Mouse (Mus musculus): ENCODE measurements at regions not wholly inside any gene's neighbourhood (a gene's known extent, or its start where the extent isn't known, plus 50 kb on each side); places are given as distances from the start of the nearest gene placed in this dataset.

DNA sequence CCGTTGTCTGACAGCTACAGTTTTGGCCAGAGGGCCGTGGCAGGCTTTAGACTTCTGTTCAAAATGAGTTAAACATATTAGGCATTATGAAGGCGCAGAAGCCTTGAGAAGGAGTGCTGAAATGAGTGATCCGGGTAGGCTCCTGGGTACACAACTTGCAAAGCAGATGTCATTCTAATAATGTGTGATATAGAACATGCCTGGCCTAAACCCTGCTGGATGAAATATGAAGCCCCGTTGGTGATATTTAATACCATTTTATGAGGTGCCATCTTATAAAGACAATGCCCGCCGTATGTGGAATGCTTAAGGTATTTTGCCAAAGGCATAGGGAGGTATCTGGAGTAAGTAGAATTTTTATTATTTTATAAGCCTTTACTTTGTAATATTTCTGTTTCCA is 705.6 kb downstream of the Bcl11a start:
- Histone ChIP-seq H3K9me3 (ENCODE audit: control insufficient read depth, low read length) (no peaks in the 10 kb centered on the region; the same call in 1 of the 2 replicates), H3K4me3 (ENCODE audit: low read depth, low read length) (no peak overlapping the region), H3K4me2 (ENCODE audit: low read depth, low read length, severe bottlenecking) (no peak overlapping the region), H3K4me1 (replicated peaks; ENCODE audit: control insufficient read depth, insufficient read depth, low read length) (no peaks in the 10 kb centered on the region), H3K36me3 (ENCODE audit: control insufficient read depth, insufficient read depth, low read length) (no peaks in the 10 kb centered on the region), H3K27me3 (ENCODE audit: control insufficient read depth, insufficient read depth, low read length) (no peaks in the 10 kb centered on the region), H3K9ac (ENCODE audit: low read length) (no peak overlapping the region), H3K27ac (ENCODE audit: low read depth, low read length) (no peak overlapping the region)
- ATAC-seq (replicated peaks; ENCODE audit: low FRiP score) (no peak), DNase-seq (ENCODE audit: low spot score) (no peak)
- WGBS = 90% methylated on average over 7 of the region's 7 CpGs

DNA sequence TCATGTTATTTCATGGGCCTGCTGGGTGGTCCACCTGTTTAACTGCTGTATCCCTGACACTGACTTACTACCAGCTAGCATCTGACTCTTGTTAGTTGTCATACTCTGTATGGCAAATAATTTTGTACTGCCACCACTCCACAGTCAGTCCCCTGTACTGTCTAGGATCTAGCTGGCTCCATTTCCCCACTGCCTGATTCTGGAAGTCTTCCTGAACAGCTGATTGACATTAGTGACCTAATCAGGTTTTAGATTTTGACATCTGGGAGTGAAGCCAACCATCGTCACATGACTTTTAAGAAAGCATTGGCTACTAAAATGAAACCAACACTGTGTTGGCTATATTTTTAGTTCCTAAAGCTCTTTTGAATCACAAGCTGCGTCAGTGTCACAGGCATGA is 711.3 kb downstream of the Bcl11a start:
- no peaks in the 10 kb centered on the region for H3K27me3 ChIP-seq (ENCODE audit: control insufficient read depth, insufficient read depth, low read length)
- H3K9me3 ChIP-seq (ENCODE audit: control insufficient read depth, low read length) = no peaks in the 10 kb centered on the region; the same call in 1 of the 2 replicates
- WGBS = 85% methylated on average over 2 of the region's 2 CpGs
- no peak overlapping the region for H3K27ac ChIP-seq (ENCODE audit: low read depth, low read length)
- H3K9ac ChIP-seq (ENCODE audit: low read length) = no peak overlapping the region
- ATAC-seq (replicated peaks; ENCODE audit: low FRiP score) (no peak), DNase-seq (ENCODE audit: low spot score) (no peak)
- H3K4me2 ChIP-seq (ENCODE audit: low read depth, low read length, severe bottlenecking) = no peak overlapping the region
- no peaks in the 10 kb centered on the region for H3K36me3 ChIP-seq (ENCODE audit: control insufficient read depth, insufficient read depth, low read length)
- H3K4me1 ChIP-seq (replicated peaks; ENCODE audit: control insufficient read depth, insufficient read depth, low read length) = no peaks in the 10 kb centered on the region
- H3K4me3 ChIP-seq (ENCODE audit: low read depth, low read length) = no peak overlapping the region

DNA sequence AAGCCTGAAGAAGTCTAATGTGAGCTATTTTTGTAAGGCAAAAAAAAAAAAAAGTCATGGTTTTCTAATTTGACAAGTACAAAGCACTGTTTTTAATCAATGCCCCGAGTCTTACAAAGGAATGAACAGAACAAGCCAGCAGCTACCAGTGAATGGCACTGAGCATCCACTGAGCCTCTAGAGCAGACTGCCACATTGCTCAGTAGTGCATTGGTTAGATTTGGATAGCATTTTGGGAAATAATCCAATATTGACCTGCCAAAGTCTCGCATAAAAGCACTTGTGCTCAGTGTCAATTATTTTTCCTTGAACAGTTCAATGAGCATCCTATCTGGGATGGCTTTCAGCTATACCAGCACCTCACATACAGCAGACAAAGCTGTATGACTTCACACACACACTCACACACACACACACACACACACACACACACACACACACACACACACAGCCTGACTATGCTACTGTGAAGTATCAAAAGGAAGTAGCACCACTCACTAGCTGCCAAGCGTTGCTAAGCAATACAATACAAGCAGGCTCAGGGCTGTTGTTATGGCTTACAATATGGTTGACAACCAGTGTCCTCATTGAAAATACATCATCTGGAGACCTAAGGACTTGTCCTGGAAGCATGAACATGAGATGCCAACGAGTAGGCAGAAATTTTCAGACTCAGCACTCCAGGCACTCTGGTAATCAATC is 717.8 kb downstream of the Bcl11a start:
- Histone ChIP-seq H3K4me2 (ENCODE audit: low read depth, low read length, severe bottlenecking) (no peak overlapping the region), H3K9me3 (ENCODE audit: control insufficient read depth, low read length) (no peaks in the 10 kb centered on the region), H3K4me1 (replicated peaks; ENCODE audit: control insufficient read depth, insufficient read depth, low read length) (no peaks in the 10 kb centered on the region), H3K9ac (ENCODE audit: low read length) (no peak overlapping the region), H3K27ac (ENCODE audit: low read depth, low read length) (no peak overlapping the region), H3K4me3 (ENCODE audit: low read depth, low read length) (no peak overlapping the region), H3K36me3 (ENCODE audit: control insufficient read depth, insufficient read depth, low read length) (no peaks in the 10 kb centered on the region), H3K27me3 (ENCODE audit: control insufficient read depth, insufficient read depth, low read length) (no peaks in the 10 kb centered on the region)
- DNase-seq (ENCODE audit: low spot score) = no peak
- WGBS = 65% methylated on average over 4 of the region's 4 CpGs
- ATAC-seq (replicated peaks; ENCODE audit: low FRiP score) = 0 out of 2 replicates have a peak, but pooled peaks have one; percentile 39

DNA sequence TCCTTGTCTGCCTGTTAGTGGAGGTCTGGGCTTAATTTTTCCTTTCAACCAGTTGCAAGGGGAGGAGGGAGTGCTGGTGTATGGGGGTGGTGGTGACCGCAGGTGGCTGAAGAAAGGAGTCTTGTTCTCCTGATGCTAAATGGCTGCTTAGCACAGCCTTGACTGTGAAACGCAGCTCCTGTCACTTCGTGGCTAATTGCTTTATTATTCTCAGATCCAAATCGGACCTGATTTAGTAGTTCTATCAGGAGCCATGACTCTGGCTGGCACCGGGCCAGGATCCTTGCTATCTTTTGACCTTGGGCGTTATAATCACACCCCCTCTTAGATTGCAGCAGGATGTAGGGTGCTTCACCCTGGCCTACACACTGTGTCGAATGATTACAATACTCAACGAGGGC is 726.8 kb downstream of the Bcl11a start:
- Histone ChIP-seq H3K27ac (ENCODE audit: low read depth, low read length) (peak overlapping the region; percentile 43; the same call in 1 of the 2 replicates), H3K9me3 (ENCODE audit: control insufficient read depth, low read length) (no peaks in the 10 kb centered on the region), H3K9ac (ENCODE audit: low read length) (no peak overlapping the region), H3K4me2 (ENCODE audit: low read depth, low read length, severe bottlenecking) (no peak overlapping the region), H3K4me1 (replicated peaks; ENCODE audit: control insufficient read depth, insufficient read depth, low read length) (no peaks in the 10 kb centered on the region), H3K27me3 (ENCODE audit: control insufficient read depth, insufficient read depth, low read length) (no peaks in the 10 kb centered on the region), H3K4me3 (ENCODE audit: low read depth, low read length) (no peak overlapping the region), H3K36me3 (ENCODE audit: control insufficient read depth, insufficient read depth, low read length) (no peaks in the 10 kb centered on the region)
- ATAC-seq (replicated peaks; ENCODE audit: low FRiP score) (peak; percentile 93), DNase-seq (ENCODE audit: low spot score) (peak; percentile 73)
- 32% methylated on average over 8 of the region's 8 CpGs for WGBS

DNA sequence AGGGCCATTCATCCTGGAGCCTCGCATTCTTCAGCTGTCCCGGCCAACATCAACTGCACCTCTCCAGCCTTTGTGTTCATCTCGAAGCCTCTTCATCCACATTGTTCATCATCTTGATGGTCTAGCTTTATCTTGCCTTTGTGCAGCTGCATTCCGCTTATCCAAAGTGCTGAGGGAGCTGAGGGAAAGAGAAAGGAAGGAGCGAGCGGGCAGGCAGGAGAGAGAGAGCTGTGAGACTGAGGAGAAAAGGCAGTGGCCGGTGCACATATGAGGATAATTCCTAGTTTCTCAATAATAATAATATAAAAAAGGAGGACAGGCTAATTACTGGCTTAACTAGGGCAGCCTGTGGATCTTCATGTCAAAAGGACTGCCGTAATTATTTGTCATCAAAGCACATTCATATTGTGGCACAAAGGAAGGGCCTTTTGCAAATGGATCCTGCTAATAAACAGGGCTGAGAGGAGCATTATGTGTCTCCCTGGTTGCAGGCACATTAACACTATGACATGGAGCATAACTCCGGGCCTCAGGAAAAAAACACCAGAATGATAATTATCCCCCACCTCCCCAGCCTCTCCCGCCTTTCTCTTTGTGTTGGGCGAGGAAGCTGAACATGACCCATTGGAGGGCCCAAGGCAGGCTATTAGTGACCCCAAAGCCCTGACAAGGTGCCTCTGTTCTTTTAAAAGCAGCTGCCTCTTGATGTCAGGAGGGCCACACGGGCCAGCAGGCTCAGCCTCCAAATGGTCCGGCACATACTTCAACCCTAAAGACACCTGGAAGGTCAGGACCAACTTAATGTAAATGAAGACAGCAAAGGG is 751.9 kb downstream of the Bcl11a start:
- DNase-seq (ENCODE audit: low spot score) (peak; percentile 55), ATAC-seq (replicated peaks; ENCODE audit: low FRiP score) (peak; percentile 90)
- H3K27ac ChIP-seq (ENCODE audit: low read depth, low read length) = peak overlapping the region; percentile 68; the same call in 1 of the 2 replicates
- H3K9ac ChIP-seq (ENCODE audit: low read length) = peak overlapping the region; percentile 20; the same call in 1 of the 2 replicates
- H3K4me3 ChIP-seq (ENCODE audit: low read depth, low read length) = no peak overlapping the region
- H3K4me2 ChIP-seq (ENCODE audit: low read depth, low read length, severe bottlenecking) = peak overlapping the region; percentile 24; the same call in 1 of the 2 replicates
- H3K36me3 ChIP-seq (ENCODE audit: control insufficient read depth, insufficient read depth, low read length) = no peaks in the 10 kb centered on the region
- no peaks in the 10 kb centered on the region; the same call in 1 of the 2 replicates for H3K4me1 ChIP-seq (replicated peaks; ENCODE audit: control insufficient read depth, insufficient read depth, low read length)
- H3K9me3 ChIP-seq (ENCODE audit: control insufficient read depth, low read length) = no peaks in the 10 kb centered on the region
- 25% methylated on average over 13 of the region's 13 CpGs for WGBS
- H3K27me3 ChIP-seq (ENCODE audit: control insufficient read depth, insufficient read depth, low read length) = no peaks in the 10 kb centered on the region

DNA sequence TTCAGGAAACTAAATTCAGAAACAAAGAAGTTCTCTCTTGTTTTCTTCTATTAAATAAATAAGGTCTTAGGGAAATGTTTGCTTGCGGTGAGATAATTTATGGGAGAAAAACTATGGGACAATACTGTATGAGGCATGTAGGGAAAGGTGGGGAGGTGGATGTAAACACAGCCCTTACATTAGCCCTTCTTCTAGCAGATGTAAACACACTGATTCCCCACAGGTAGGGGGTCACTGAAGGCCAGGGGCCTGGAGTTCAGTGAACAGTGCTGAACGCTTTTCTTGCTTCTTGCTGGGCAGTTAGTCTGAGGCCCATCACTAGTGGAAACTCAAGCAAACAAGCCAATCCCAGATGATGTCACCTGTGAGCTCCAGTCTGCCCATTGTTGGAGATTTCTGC is 752.6 kb downstream of the Bcl11a start:
- 0 out of 2 replicates have a peak, but pooled peaks have one; percentile 33 for ATAC-seq (replicated peaks; ENCODE audit: low FRiP score)
- Histone ChIP-seq H3K36me3 (ENCODE audit: control insufficient read depth, insufficient read depth, low read length) (no peaks in the 10 kb centered on the region), H3K27ac (ENCODE audit: low read depth, low read length) (peak overlapping the region; percentile 68; the same call in 1 of the 2 replicates), H3K9ac (ENCODE audit: low read length) (no peak overlapping the region), H3K4me1 (replicated peaks; ENCODE audit: control insufficient read depth, insufficient read depth, low read length) (no peaks in the 10 kb centered on the region; the same call in 1 of the 2 replicates), H3K9me3 (ENCODE audit: control insufficient read depth, low read length) (no peaks in the 10 kb centered on the region), H3K4me2 (ENCODE audit: low read depth, low read length, severe bottlenecking) (no peak overlapping the region), H3K4me3 (ENCODE audit: low read depth, low read length) (no peak overlapping the region), H3K27me3 (ENCODE audit: control insufficient read depth, insufficient read depth, low read length) (no peaks in the 10 kb centered on the region)
- DNase-seq (ENCODE audit: low spot score) = no peak
- WGBS = 64% methylated on average over 2 of the region's 2 CpGs

DNA sequence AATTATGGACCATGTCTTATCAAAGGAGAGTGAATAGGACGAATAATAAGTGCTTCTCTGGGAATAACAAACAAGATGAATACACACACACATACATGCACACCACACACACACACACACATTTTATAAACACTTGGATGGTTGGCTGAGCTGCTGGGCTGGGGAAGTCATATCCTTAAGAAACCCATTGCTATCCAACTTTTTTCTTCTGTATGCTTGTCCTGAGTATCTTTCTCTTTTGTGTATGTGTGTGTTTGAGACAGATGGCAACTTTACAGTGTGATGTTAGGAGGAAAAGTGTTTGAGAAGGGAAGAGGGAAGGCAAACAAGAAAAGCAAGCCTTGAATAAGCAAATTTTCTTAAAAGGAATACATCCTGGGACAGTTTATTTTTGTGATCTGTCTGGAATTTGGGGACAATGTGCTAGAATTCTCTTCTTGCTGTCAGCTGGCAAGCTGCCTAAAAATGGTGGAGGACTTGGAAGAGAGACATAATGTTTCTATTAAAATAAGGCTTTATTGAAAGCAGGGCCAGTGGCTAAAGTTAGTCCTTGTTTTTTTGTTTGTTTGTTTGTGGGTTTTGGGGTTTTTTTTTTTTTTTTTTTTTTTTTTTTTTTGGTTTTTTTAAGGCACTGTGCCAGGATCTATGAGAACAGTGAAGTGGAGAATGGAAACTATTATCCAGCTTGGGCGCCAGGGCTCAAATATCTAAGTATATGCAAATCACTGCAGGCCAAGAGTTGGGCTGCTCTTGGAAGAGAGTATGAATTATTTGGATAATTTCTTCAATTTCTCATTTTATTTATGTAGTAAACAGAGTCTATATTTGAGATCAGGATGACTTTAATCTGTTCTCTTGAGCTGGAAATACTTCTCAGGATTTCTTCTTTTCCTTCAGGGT is 766.2 kb downstream of the Bcl11a start:
- no peak for DNase-seq (ENCODE audit: low spot score)
- ATAC-seq (replicated peaks; ENCODE audit: low FRiP score) = no peak
- WGBS = 74% methylated on average over 2 of the region's 2 CpGs
- no peak overlapping the region for H3K27ac ChIP-seq (ENCODE audit: low read depth, low read length)
- no peak overlapping the region for H3K4me2 ChIP-seq (ENCODE audit: low read depth, low read length, severe bottlenecking)
- H3K4me3 ChIP-seq (ENCODE audit: low read depth, low read length) = no peak overlapping the region
- no peaks in the 10 kb centered on the region for H3K36me3 ChIP-seq (ENCODE audit: control insufficient read depth, insufficient read depth, low read length)
- no peaks in the 10 kb centered on the region for H3K27me3 ChIP-seq (ENCODE audit: control insufficient read depth, insufficient read depth, low read length)
- H3K9me3 ChIP-seq (ENCODE audit: control insufficient read depth, low read length) = no peaks in the 10 kb centered on the region
- H3K4me1 ChIP-seq (replicated peaks; ENCODE audit: control insufficient read depth, insufficient read depth, low read length) = no peaks in the 10 kb centered on the region
- no peak overlapping the region for H3K9ac ChIP-seq (ENCODE audit: low read length)

DNA sequence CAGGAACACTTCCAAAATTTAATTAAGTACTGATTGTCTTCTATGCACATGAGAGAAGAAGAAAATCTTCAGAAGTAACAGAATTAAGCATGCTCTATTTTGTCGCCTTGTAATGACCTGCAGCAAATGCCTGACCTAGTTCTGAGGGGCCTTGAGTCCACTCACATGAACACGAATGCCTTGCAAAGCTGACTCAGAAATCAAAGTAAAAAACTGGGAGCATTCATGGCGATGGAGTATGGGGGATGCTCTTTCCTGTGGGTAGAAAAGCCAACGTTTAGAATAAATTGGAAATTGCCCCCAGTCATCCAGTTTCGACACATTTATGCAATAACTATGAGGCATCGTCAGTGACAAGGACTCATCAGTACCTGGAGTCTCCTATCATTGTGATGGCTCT is 779.1 kb downstream of the Bcl11a start:
- WGBS = 82% methylated on average over 6 of the region's 6 CpGs
- Histone ChIP-seq H3K27me3 (ENCODE audit: control insufficient read depth, insufficient read depth, low read length) (no peaks in the 10 kb centered on the region), H3K4me2 (ENCODE audit: low read depth, low read length, severe bottlenecking) (no peak overlapping the region), H3K4me1 (replicated peaks; ENCODE audit: control insufficient read depth, insufficient read depth, low read length) (no peaks in the 10 kb centered on the region), H3K9me3 (ENCODE audit: control insufficient read depth, low read length) (no peaks in the 10 kb centered on the region), H3K27ac (ENCODE audit: low read depth, low read length) (no peak overlapping the region), H3K36me3 (ENCODE audit: control insufficient read depth, insufficient read depth, low read length) (no peaks in the 10 kb centered on the region), H3K9ac (ENCODE audit: low read length) (no peak overlapping the region), H3K4me3 (ENCODE audit: low read depth, low read length) (no peak overlapping the region)
- ATAC-seq (replicated peaks; ENCODE audit: low FRiP score) (no peak), DNase-seq (ENCODE audit: low spot score) (no peak)

Measured in forebrain, embryonic 11.5 days (tissue).